Mouse (Mus musculus) liver, adult 2 months (tissue): ENCODE measurements around the gene Tmem267.
"Not testable (repeated sequence)": the region's sequence is repeated elsewhere in the genome, so short reads cannot be mapped to it uniquely, and the experiment has no call there.

ENCODE experiments used
- CTCF ChIP-seq: fragments of 200-500 bp; IDR thresholded peaks from 2 replicates; pipeline ENCODE4 v1.5.1; 2011; ENCODE audit warnings: low read depth, low read length, control low read depth
- POLR2A ChIP-seq: fragments of 200-500 bp; IDR thresholded peaks from 2 replicates; pipeline ENCODE4 v1.6.1; 2011; ENCODE audit warnings: low read length, control low read depth; ENCODE audit not compliant: insufficient read depth; ENCODE audit errors: extremely low read depth

- TF ChIP-seq CTCF, POLR2A: not testable (repeated sequence)
Observed at GRCm38 (mm10) chr13:119598466-119598865, 110.6 kb downstream of the Tmem267 start.
